Mouse (Mus musculus): ENCODE measurements around the gene Trp53.

- TF ChIP-seq CTCF (IDR thresholded peaks at IDR 0.05; ENCODE audit: borderline replicate concordance, extremely low read depth, insufficient read depth, insufficient read length): no peak
- no peak for TF ChIP-seq POLR2A (IDR thresholded peaks at IDR 0.05; ENCODE audit: borderline replicate concordance, extremely low read depth, insufficient read depth, insufficient read length, poor library complexity, severe bottlenecking)
Measured at GRCm38 (mm10) chr11:69594853-69595252, 14.7 kb downstream of the Trp53 start.

Data from brain, embryonic 14.5 days (tissue).